ENCODE assay signal across 7 mouse cellular contexts in genomic region chr1:155212493-155212892, GRCm38 (mm10). TPM values are rescaled to one million over a fixed set of nuclear protein-coding genes. Genes with fewer than 3 reads are reported as not detected.
A peak's percentile ranks its signal among the peaks of the same experiment; 100 is the strongest.
DNase-seq lines count a peak whose midpoint lies in the region; ATAC-seq and TF ChIP-seq lines count a peak whose summit lies in the region.

No protein-coding gene starts in this region.

- WGBS in hindbrain, embryonic 15.5 days, result 7% methylated on average over 6 of the region's 6 CpGs

- H3K4me1 ChIP-seq in embryonic fibroblast, embryonic 13.5 days (ENCODE audit: control insufficient read depth, insufficient read depth, low read length), result peaks cover 38% of the 10 kb centered on the region
- H3K4me1 ChIP-seq in hindbrain, embryonic 15.5 days (replicated peaks), result peaks cover 60% of the 10 kb centered on the region

- TF ChIP-seq CTCF in embryonic fibroblast, embryonic 13.5 days (IDR thresholded peaks at IDR 0.05; ENCODE audit: borderline replicate concordance, insufficient read depth, low read length), result no peak

- 0 out of 2 replicates have a peak overlapping the region, but pooled peaks have one; percentile 10 for H3K4me2 ChIP-seq in hindbrain, embryonic 15.5 days

- H3K4me3 ChIP-seq in embryonic fibroblast, embryonic 13.5 days (ENCODE audit: insufficient read depth, low read length), result no peak overlapping the region
- H3K4me3 ChIP-seq in hindbrain, embryonic 15.5 days, result no peak overlapping the region

- H3K27ac ChIP-seq in embryonic fibroblast, embryonic 13.5 days (ENCODE audit: insufficient read depth, low read length), result peak overlapping the region; percentile 66
- H3K27ac ChIP-seq in hindbrain, embryonic 15.5 days (replicated peaks), result peak overlapping the region; percentile 73

- peak overlapping the region; percentile 15 for H3K9ac ChIP-seq in hindbrain, embryonic 15.5 days

- peak; percentile 66 to 74 for DNase-seq in right cerebral cortex, postnatal 10 days (ENCODE audit: low spot score in 2 of 2)
- DNase-seq in right cerebral cortex, adult 18-20 months, result no peak
- peak; percentile 87 for DNase-seq in mesoderm, embryonic 11.5 days (ENCODE audit: low read depth, low spot score)
- no peak for DNase-seq in spleen, postnatal 14 days (ENCODE audit: low spot score in 2 of 2)

- no peaks in the 10 kb centered on the region for H3K27me3 ChIP-seq in hindbrain, embryonic 15.5 days

- ATAC-seq in hindbrain, embryonic 15.5 days (ENCODE audit: low FRiP score, low read depth), result peak; percentile 37
- ATAC-seq in megakaryocyte progenitor cell, adult 5-6 weeks (replicated peaks; ENCODE audit: poor library complexity), result no peak

- no peaks in the 10 kb centered on the region for H3K9me3 ChIP-seq in hindbrain, embryonic 15.5 days

- no peaks in the 10 kb centered on the region for H3K36me3 ChIP-seq in hindbrain, embryonic 15.5 days

- TF ChIP-seq POLR2A in embryonic fibroblast, embryonic 13.5 days (IDR thresholded peaks at IDR 0.05; ENCODE audit: low read depth, low read length), result no peak; the same call in 1 of the 2 replicates

RNA-seq across cellular contexts. Expression of gene BC034090, which starts 31.8 kb away (rescaled TPM):
- polyA plus RNA-seq in embryonic fibroblast, embryonic 13.5 days (2011; ENCODE audit: insufficient read length, low read depth, missing spikeins), result 21.4 and 25.1 TPM in 2 replicates
- 6.4 and 6.6 TPM in 2 replicates for polyA plus RNA-seq in hindbrain, embryonic 15.5 days (2015; fragmentation: Nextera tagmentation; extraction: Ambion mirVana)
- 0.07 TPM in 1 of 2 replicates, not detected in the other for total RNA-seq in megakaryocyte progenitor cell, adult 5-6 weeks (2015)
- 0.20 TPM in 1 of 2 replicates, not detected in the other for total RNA-seq in megakaryocyte progenitor cell, adult 5-6 weeks (2017)

RNA-seq across cellular contexts. Expression of gene Stx6, which starts 54.0 kb away (rescaled TPM):
- 54.3 and 58.8 TPM in 2 replicates for polyA plus RNA-seq in embryonic fibroblast, embryonic 13.5 days (2011; ENCODE audit: insufficient read length, low read depth, missing spikeins)
- 102 and 106 TPM in 2 replicates for polyA plus RNA-seq in hindbrain, embryonic 15.5 days (2015; fragmentation: Nextera tagmentation; extraction: Ambion mirVana)
- total RNA-seq in megakaryocyte progenitor cell, adult 5-6 weeks (2015), result 11.2 and 17.6 TPM in 2 replicates
- total RNA-seq in megakaryocyte progenitor cell, adult 5-6 weeks (2017), result 31.0 and 32.6 TPM in 2 replicates

Comparison
In these comparisons a context has a peak if more than half of its experiments do, and no peak if none do; other contexts are left out.
1. DNase-seq: peak in right cerebral cortex, postnatal 10 days (2 of 2) and mesoderm, embryonic 11.5 days (single experiment); none in right cerebral cortex, adult 18-20 months (single experiment) and spleen, postnatal 14 days (0 of 2).